Mouse (Mus musculus): ENCODE results near the gene Rhoc. TPM values are rescaled to one million over a fixed set of nuclear protein-coding genes. Genes with fewer than 3 reads are reported as not detected.

The Rhoc gene
- total RNA-seq, 4 experiments from 2014 or later, result 27.8 to 37.9 (median 30.3) TPM

GRCm38 (mm10) chr3:104814746-104815145 is 26.6 kb downstream of the Rhoc start:
- no peak for DNase-seq (ENCODE audit: low spot score in 2 of 2)

DNA sequence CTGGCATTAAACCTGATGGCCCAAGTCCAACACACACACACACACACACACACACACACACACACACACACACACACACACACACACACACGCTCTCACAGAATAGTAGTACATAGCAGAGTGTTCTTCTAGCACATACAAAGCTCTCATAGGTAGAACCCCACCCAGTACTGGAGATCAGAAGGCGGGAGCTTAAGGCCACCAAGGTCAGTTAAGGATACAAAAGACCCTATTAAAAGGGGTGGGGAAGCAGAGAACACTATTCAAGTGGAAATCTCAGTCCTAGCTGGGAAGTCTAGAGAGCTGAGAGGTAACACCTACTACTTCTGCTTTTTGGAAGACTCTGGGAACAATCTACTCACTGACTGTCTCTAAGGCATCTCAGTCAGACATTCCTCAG is 27.2 kb downstream of the Rhoc start:
- DNase-seq (ENCODE audit: low spot score in 2 of 2), result no peak

GRCm38 (mm10) chr3:104816130-104816529 is 28.0 kb downstream of the Rhoc start:
- no peak for DNase-seq (ENCODE audit: low spot score in 2 of 2)

DNA sequence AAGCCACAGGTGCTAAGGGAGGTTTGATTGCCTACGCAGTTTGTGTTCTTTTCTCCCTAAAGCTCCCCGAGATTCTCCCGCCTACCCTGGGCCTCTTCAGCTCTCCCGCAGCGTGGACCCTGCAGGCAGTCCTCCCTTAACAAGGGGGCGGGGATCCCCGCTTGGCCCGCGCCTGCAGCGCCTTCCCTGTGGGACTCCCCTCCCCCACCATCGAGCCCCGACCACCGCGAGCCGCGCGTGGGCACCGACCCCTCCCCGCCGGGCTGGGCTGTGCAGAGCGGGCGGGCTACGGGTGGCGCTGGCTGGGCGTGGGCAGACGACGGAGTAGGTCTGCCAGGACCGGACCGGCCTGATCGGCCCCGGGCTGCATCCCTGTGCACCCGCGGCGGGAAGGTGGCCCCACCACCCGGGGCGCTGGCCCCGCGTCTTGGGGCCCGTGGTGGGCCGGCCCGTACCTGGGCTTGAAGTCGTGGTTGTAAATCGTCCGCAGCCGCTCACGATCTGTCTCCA is 29.4 kb downstream of the Rhoc start:
- DNase-seq (ENCODE audit: low spot score in 2 of 2), result peak in 1 of 2 experiments; percentile 29

GRCm38 (mm10) chr3:104817991-104818748 is 30.0 kb downstream of the Rhoc start, which contains the start of gene Mov10:
TSS of gene Mov10 (minus strand) at chr3:104818563.
- DNase-seq (ENCODE audit: low spot score in 2 of 2), result peak in 1 of 2 experiments; percentile 22

DNA sequence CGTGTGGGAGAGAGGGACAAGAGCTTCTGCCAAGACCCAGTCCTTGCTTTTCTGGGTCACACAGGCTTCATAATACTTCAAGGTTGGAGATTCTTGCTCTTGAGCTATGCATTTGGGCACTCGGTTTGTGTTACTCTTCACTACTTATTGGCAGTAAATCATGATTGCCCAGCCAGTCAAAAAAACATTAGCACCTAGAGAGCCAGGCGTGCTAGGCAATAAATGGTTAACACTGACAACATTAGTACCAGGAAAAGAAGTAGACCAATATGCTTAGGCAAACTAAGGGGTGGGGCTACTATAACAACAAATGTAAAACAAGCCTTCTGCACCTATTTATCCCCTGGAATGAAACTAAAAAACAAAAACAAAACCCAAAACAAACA is 30.6 kb downstream of the Rhoc start:
- no peak for DNase-seq (ENCODE audit: low spot score in 2 of 2)

DNA sequence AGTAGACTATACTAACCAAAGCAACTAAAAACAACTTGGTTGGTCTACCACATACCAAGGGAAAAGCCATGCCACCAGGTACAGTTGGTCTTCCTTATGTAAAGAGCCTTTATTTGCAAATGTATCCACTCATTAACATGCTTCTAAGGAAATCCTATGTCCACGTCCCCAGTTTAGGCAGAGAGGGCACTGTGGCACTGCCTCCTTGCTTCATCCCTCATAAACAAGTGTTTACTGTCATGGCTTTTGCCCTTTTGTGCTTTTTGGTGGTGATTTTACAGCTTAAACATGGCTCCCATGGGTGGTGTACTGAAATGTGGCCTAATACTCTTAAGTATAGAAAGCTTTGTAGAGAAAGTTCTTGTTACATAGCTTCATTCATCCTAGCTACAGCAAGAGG is 32.3 kb downstream of the Rhoc start:
- DNase-seq (ENCODE audit: low spot score in 2 of 2), result no peak

DNA sequence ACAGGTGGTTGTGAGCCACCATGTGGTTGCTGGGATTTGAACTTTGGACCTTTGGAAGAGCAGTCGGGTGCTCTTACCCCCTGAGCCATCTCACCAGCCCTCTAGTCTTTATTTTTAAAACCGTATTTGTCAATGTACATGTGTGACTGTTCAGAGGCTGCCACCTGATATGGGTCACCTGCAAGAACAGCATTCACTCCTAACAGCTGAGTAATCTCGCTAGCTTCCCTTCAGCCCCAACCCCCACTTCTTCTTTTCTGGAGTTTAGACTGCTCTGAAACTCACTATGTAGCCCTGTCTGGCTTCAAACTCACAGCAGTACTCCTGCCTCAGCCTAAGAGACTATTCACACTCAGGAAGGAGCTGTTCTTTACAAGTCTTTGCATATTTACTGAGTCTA is 34.2 kb downstream of the Rhoc start:
- DNase-seq (ENCODE audit: low spot score in 2 of 2), result no peak

DNA sequence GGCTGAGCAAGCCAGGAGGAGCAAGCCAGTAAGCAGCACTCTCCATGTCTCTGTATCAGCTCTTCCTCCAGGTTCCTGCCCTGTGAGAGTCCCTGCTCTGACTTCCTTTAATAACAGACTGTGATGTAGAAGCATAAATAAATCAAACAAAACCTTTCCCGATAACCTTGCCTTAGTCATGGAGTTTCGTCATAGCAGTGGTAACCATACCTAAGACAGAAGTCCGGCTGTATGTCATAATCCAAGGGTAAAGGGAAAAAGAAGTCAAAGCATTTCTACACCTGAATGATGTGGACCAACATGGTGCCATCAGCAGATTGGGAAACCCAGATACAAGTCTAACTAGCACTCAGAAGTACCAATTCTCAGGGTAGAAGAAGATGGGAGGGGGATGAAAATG is 47.6 kb downstream of the Rhoc start:
- DNase-seq (ENCODE audit: low spot score in 2 of 2), result no peak

- DNase-seq (ENCODE audit: low spot score in 2 of 2), result no peak
Measured at GRCm38 (mm10) chr3:104841049-104841448, 52.9 kb downstream of the Rhoc start.

Other genes with a start within 250 kb of the Rhoc start
- 10 to 100 TPM; 19.6 to 26.0 (median 21.9) TPM for gene Slc16a1, start 149.7 kb upstream of the Rhoc start, total RNA-seq (2022)
- 1 to 10 TPM in 3 of 4 experiments, under 1 TPM in 1; 0.70 to 1.3 (median 1.1) TPM for gene Ppm1j, start 7.3 kb upstream of the Rhoc start, total RNA-seq (2022)
- under 1 TPM; 0.08 to 0.49 (median 0.23) TPM for gene Fam19a3, start 6.5 kb upstream of the Rhoc start, total RNA-seq (2022)
- 10 to 100 TPM in 2 of 4 experiments, 1 to 10 TPM in 2; 8.4 to 12.5 (median 9.4) TPM for gene Mov10, start 30.2 kb downstream of the Rhoc start, total RNA-seq (2022)
- 10 to 100 TPM; 32.3 to 49.5 (median 38.6) TPM for gene St7l, start 75.6 kb downstream of the Rhoc start, total RNA-seq (2022)
- gene Capza1, start 76.1 kb downstream of the Rhoc start, total RNA-seq (2022), result 10 to 100 TPM; 26.1 to 41.8 (median 33.4) TPM
- gene Wnt2b, start 173.5 kb downstream of the Rhoc start, total RNA-seq (2022), result 1 to 10 TPM; 1.5 to 1.6 (median 1.6) TPM

All from left cerebral cortex, adult 8-10 months (tissue).